19 mouse cellular contexts compared by ENCODE assay signal in the genomic region with DNA sequence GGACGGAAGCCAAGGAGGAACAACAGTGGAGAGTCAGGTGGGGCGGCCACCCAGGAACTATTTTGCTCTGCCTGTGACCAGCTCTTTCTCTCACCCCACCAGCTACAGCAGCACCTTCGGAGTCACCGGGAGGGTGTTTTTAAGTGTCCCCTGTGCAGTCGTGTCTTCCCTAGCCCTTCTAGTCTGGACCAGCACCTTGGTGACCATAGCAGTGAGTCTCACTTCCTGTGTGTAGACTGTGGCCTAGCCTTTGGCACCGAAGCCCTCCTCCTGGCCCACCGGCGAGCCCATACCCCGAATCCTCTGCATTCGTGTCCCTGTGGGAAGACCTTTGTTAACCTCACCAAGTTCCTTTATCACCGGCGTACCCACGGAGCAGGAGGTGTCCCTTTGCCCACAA.
"Had no signal": no experiment of that assay in that cellular context is flagged by ENCODE, and none has a peak within 500 bp of the region (broad histone marks: within the 10 kb centered on the region; RNA-seq: fewer than 3 reads in every experiment).

No protein-coding gene starts in this region.

- H3K4me3 ChIP-seq: midbrain, embryonic 13.5 days; midbrain, embryonic 15.5 days; myocyte; neural tube, embryonic 13.5 days; neural tube, embryonic 15.5 days had no signal

- H3K27me3 ChIP-seq: midbrain, embryonic 13.5 days; midbrain, embryonic 15.5 days; neural tube, embryonic 13.5 days; neural tube, embryonic 15.5 days had no signal

- H3K9ac ChIP-seq: liver, embryonic 14.5 days; lung, embryonic 14.5 days; midbrain, embryonic 13.5 days; midbrain, embryonic 15.5 days; neural tube, embryonic 13.5 days; neural tube, embryonic 15.5 days had no signal

- H3K27ac ChIP-seq: liver, embryonic 14.5 days; midbrain, embryonic 13.5 days; midbrain, embryonic 15.5 days; neural tube, embryonic 13.5 days; neural tube, embryonic 15.5 days had no signal

- H3K9me3 ChIP-seq: midbrain, embryonic 13.5 days; midbrain, embryonic 15.5 days; neural tube, embryonic 13.5 days; neural tube, embryonic 15.5 days had no signal

- ATAC-seq: midbrain, embryonic 13.5 days; midbrain, embryonic 15.5 days had no signal

- H3K4me2 ChIP-seq: lung, embryonic 14.5 days; midbrain, embryonic 11.5 days; midbrain, embryonic 13.5 days; midbrain, embryonic 15.5 days; neural tube, embryonic 13.5 days; neural tube, embryonic 15.5 days had no signal

- DNase-seq: lung, adult 18-20 months; lung, embryonic 14.5 days; lung, postnatal 10 days; lung, postnatal 4 days; retina, postnatal 1 day; right cerebral cortex, adult 18-20 months; right cerebral cortex, postnatal 25 days; right cerebral cortex, postnatal 4 days; spleen, adult 18-20 months; thymus, adult 18-20 months; thymus, postnatal 14 days; thymus, postnatal 36 days had no signal
